Mouse (Mus musculus) spleen, adult 2 months (tissue): ENCODE data around the gene Hist1h2ac.

Source experiments
- CTCF ChIP-seq: fragments of 200-500 bp; IDR thresholded peaks from 2 replicates; pipeline ENCODE4 v1.5.1; 2011; ENCODE audit warnings: mild to moderate bottlenecking, inconsistent platforms; ENCODE audit not compliant: insufficient read depth, insufficient read length, insufficient replicate concordance; ENCODE audit errors: extremely low read depth
- POLR2A ChIP-seq: fragments of 200-500 bp; IDR thresholded peaks from 2 replicates; pipeline ENCODE4 v1.6.1; 2011; ENCODE audit warnings: low read depth, low read length, inconsistent platforms

DNA sequence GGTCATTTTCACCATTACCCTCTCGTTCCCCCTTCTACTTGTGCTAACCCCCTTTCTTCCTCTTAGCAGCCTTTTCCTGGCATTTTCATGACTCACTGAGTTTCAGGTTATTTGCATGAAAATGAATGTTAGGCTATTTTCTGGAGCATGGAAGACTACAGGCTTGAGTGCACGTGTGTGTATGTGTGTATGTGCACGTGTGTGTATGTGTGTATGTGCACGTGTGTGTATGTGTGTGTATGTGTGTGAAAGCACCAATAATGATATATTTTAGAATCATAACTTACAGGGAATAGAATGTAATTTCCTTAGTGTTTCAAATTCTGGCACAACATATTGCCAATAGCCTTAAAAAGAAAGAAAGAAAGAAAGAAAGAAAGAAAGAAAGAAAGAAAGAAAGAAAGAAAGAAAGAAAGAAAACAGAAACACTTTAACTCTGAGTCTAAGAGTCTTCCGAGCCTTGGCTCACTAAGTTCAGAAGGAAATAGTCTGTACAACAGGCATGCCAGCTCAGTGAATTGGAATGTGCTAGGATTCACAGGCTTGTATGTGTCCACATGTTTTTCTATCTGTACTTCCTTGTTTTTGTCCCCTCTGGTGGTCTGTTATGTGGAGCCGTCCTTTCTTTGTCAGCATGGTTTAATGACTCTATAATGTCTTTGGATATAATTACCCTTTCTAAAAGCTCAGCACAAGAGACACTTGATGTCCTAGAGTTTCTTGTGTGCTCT is 23.9 kb downstream of the Hist1h2ac start:
- no peak for TF ChIP-seq CTCF
- TF ChIP-seq POLR2A: no peak
